ENCODE assay signal across 9 mouse cellular contexts in genomic region chr11:3335651-3336216, GRCm38 (mm10). TPM values are rescaled to one million over a fixed set of nuclear protein-coding genes. Genes with fewer than 3 reads are reported as not detected.
DNase-seq lines count a peak whose midpoint lies in the region; ATAC-seq and TF ChIP-seq lines count a peak whose summit lies in the region.
"Had no signal": no experiment of that assay in that cellular context is flagged by ENCODE, and none has a peak within 500 bp of the region (broad histone marks: within the 10 kb centered on the region; RNA-seq: fewer than 3 reads in every experiment).

No protein-coding gene starts in this region.

- no peak overlapping the region for H3K4me2 ChIP-seq in intestine, embryonic 15.5 days (replicated peaks)

- H3K4me3 ChIP-seq in G1E (ENCODE audit: low read depth, low read length): no peak overlapping the region; the same call in 1 of the 2 replicates
- no peak overlapping the region for H3K4me3 ChIP-seq in intestine, embryonic 15.5 days (replicated peaks)

- peak; percentile 94 for DNase-seq in CD4-positive helper T cell, adult 2 months (ENCODE audit: low read depth, low spot score)
- peak; percentile 61 for DNase-seq in G1E (ENCODE audit: low spot score)
- peak; percentile 94 for DNase-seq in naive thymus-derived CD4-positive, alpha-beta T cell, adult 2 months (ENCODE audit: low read depth)
- DNase-seq in retina, embryonic 14.5 days (ENCODE audit: low spot score): no peak
- DNase-seq in urinary bladder, postnatal 36 days (ENCODE audit: low spot score in 2 of 2): no peak
- no peak for DNase-seq in retina, postnatal 1 day

- peak; percentile 69 for ATAC-seq in G1E (ENCODE audit: extremely low read depth, insufficient number of reproducible peaks, low FRiP score, poor library complexity, severe bottlenecking)
- ATAC-seq in common myeloid progenitor, adult 5-6 weeks (replicated peaks; ENCODE audit: low read depth, poor library complexity, severe bottlenecking): peak; percentile 81
- ATAC-seq in intestine, embryonic 15.5 days: no peak

- no peaks in the 10 kb centered on the region for H3K36me3 ChIP-seq in G1E (replicated peaks)
- no peaks in the 10 kb centered on the region for H3K36me3 ChIP-seq in intestine, embryonic 15.5 days

- no peak for TF ChIP-seq CTCF in G1E (IDR thresholded peaks at IDR 0.05; ENCODE audit: low read depth, low read length)

- peaks cover 6% of the 10 kb centered on the region; the same call in 1 of the 2 replicates for H3K9me3 ChIP-seq in G1E (replicated peaks)
- H3K9me3 ChIP-seq in intestine, embryonic 15.5 days: no peaks in the 10 kb centered on the region

- peaks cover 47% of the 10 kb centered on the region for H3K27me3 ChIP-seq in G1E (ENCODE audit: insufficient read depth, low read length)
- no peaks in the 10 kb centered on the region for H3K27me3 ChIP-seq in intestine, embryonic 15.5 days (replicated peaks)

- H3K9ac ChIP-seq in intestine, embryonic 15.5 days: no peak overlapping the region

- H3K4me1 ChIP-seq in G1E (ENCODE audit: insufficient read depth, low read depth, low read length): peaks cover 57% of the 10 kb centered on the region
- H3K4me1 ChIP-seq in intestine, embryonic 15.5 days (replicated peaks): peaks cover 26% of the 10 kb centered on the region

- 17% methylated on average over 11 of the region's 11 CpGs for WGBS in intestine, embryonic 15.5 days

- 0 out of 2 replicates have a peak overlapping the region, but pooled peaks have one; percentile 14 for H3K27ac ChIP-seq in intestine, embryonic 15.5 days
- H3K27ac ChIP-seq: macrophage had no signal

RNA-seq across cellular contexts. Expression of gene Pik3ip1, which starts 5.5 kb away (rescaled TPM):
- total RNA-seq in G1E (2014; fragmentation: Nextera tagmentation) (0.53 and 0.92 TPM in 2 replicates), G1E (2017) (2.2 and 2.4 TPM in 2 replicates)
- 4.8 and 5.4 TPM in 2 replicates for polyA plus RNA-seq in G1E (2012)
- total RNA-seq in common myeloid progenitor, adult 5-6 weeks (2017): 26.5 and 33.6 TPM in 2 replicates
- polyA plus RNA-seq in intestine, embryonic 15.5 days (2015; fragmentation: Nextera tagmentation; extraction: Ambion mirVana): 8.5 and 8.7 TPM in 2 replicates

RNA-seq across cellular contexts. Expression of gene Patz1, which starts 47.1 kb away (rescaled TPM):
- total RNA-seq in G1E (2014; fragmentation: Nextera tagmentation): 71.9 and 89.1 TPM in 2 replicates
- total RNA-seq in G1E (2017): 56.5 and 66.6 TPM in 2 replicates
- polyA plus RNA-seq in G1E (2012): 86.1 and 112 TPM in 2 replicates
- 67.6 and 72.7 TPM in 2 replicates for total RNA-seq in common myeloid progenitor, adult 5-6 weeks (2017)
- 34.2 and 36.1 TPM in 2 replicates for polyA plus RNA-seq in intestine, embryonic 15.5 days (2015; fragmentation: Nextera tagmentation; extraction: Ambion mirVana)

Comparison
In these comparisons a context has a peak if more than half of its experiments do, and no peak if none do; other contexts are left out.
1. DNase-seq: peak in CD4-positive helper T cell, adult 2 months (single experiment), G1E (single experiment) and naive thymus-derived CD4-positive, alpha-beta T cell, adult 2 months (single experiment); none in retina, embryonic 14.5 days (single experiment), urinary bladder, postnatal 36 days (0 of 2) and retina, postnatal 1 day (single experiment).